Mouse (Mus musculus) myocyte (in vitro differentiated cells): Measurements from ENCODE around the gene St3gal6. TPM values are rescaled to one million over a fixed set of nuclear protein-coding genes. Genes with fewer than 3 reads are reported as not detected.

Source experiments
- H3K27me3 ChIP-seq: one replicate; pipeline ENCODE4 v1.6.1; 2011; ENCODE audit not compliant: control insufficient read depth, insufficient read depth, insufficient read length
- H3K36me3 ChIP-seq: one replicate; pipeline ENCODE4 v1.6.1; 2011; ENCODE audit not compliant: control insufficient read depth, insufficient read depth
- H3K4me2 ChIP-seq: one replicate; pipeline ENCODE4 v1.6.1; 2011; ENCODE audit warnings: low read depth, control low read depth
- H3K4me3 ChIP-seq: one replicate; pipeline ENCODE4 v1.5.1; 2011; ENCODE audit warnings: mild to moderate bottlenecking, control low read depth, moderate library complexity
- H3K79me2 ChIP-seq: one replicate; pipeline ENCODE4 v1.6.1; 2011; ENCODE audit not compliant: control insufficient read depth, insufficient read depth
- H3ac ChIP-seq: one replicate; pipeline ENCODE4 v1.6.1; 2011; ENCODE audit not compliant: control insufficient read depth, insufficient read length
- CEBPB ChIP-seq: IDR thresholded peaks from 2 replicates; pipeline ENCODE4 v1.6.1; 2011; ENCODE audit warnings: mild to moderate bottlenecking, moderate library complexity; ENCODE audit not compliant: poor library complexity, insufficient read depth, severe bottlenecking
- E2F4 ChIP-seq: IDR thresholded peaks from one replicate; pipeline ENCODE4 v1.6.1; 2011; ENCODE audit warnings: mild to moderate bottlenecking, control low read depth, moderate library complexity; ENCODE audit not compliant: insufficient read depth
- MAX ChIP-seq: IDR thresholded peaks from one replicate; pipeline ENCODE4 v1.6.1; 2011; ENCODE audit warnings: low read depth, mild to moderate bottlenecking, control low read depth
- MYOD1 ChIP-seq, 3 experiments: IDR thresholded peaks; one replicate each; pipeline ENCODE4 v1.6.1; 2011; ENCODE audit warnings: control low read depth in 2 of 3, low read depth in 2 of 3, mild to moderate bottlenecking in 2 of 3, moderate library complexity in 1 of 3; ENCODE audit not compliant: insufficient read length in 2 of 3, control insufficient read depth in 1 of 3
- MYOG ChIP-seq, 3 experiments: IDR thresholded peaks; one replicate each; pipeline ENCODE4 v1.6.1; 2011; ENCODE audit warnings: control low read depth in 2 of 3, low read depth in 2 of 3, mild to moderate bottlenecking in 2 of 3; ENCODE audit not compliant: insufficient read length in 2 of 3, control insufficient read depth in 1 of 3, insufficient read depth in 1 of 3
- POLR2A ChIP-seq: IDR thresholded peaks from one replicate; pipeline ENCODE4 v1.6.1; 2011; ENCODE audit warnings: low read depth, mild to moderate bottlenecking, control low read depth, moderate library complexity; ENCODE audit not compliant: insufficient read length
- POLR2AphosphoS2 ChIP-seq: IDR thresholded peaks from one replicate; pipeline ENCODE4 v1.6.1; 2011; ENCODE audit warnings: low read depth, control low read depth; ENCODE audit not compliant: insufficient read length
- REST ChIP-seq: IDR thresholded peaks from one replicate; pipeline ENCODE4 v1.6.1; 2011; ENCODE audit warnings: mild to moderate bottlenecking, control low read depth, moderate library complexity; ENCODE audit not compliant: insufficient read depth, insufficient read length
- SRF ChIP-seq: IDR thresholded peaks from one replicate; pipeline ENCODE4 v1.6.1; 2011; ENCODE audit warnings: low read depth; ENCODE audit not compliant: control insufficient read depth, insufficient read length
- TCF12 ChIP-seq: IDR thresholded peaks from one replicate; pipeline ENCODE4 v1.6.1; 2011; ENCODE audit warnings: mild to moderate bottlenecking, control low read depth; ENCODE audit not compliant: poor library complexity, insufficient read depth, severe bottlenecking
- TCF3 ChIP-seq: IDR thresholded peaks from one replicate; pipeline ENCODE4 v1.6.1; 2011; ENCODE audit warnings: low read depth, control low read depth; ENCODE audit not compliant: insufficient read length
- USF1 ChIP-seq: IDR thresholded peaks from one replicate; pipeline ENCODE4 v1.6.1; 2011; ENCODE audit warnings: low read depth, mild to moderate bottlenecking, control low read depth, moderate library complexity
- polyA plus RNA-seq: library from polyadenylated mRNA; unstranded; fragments of >200 nt; fragmentation: generic; extraction: Trizol; gene quantifications from one replicate; pipeline ENCODE4 v1.2.1, GENCODE M21; 2012; ENCODE audit warnings: missing spikeins

St3gal6 gene
- polyA plus RNA-seq, 1 experiment, result 0.18 TPM

DNA sequence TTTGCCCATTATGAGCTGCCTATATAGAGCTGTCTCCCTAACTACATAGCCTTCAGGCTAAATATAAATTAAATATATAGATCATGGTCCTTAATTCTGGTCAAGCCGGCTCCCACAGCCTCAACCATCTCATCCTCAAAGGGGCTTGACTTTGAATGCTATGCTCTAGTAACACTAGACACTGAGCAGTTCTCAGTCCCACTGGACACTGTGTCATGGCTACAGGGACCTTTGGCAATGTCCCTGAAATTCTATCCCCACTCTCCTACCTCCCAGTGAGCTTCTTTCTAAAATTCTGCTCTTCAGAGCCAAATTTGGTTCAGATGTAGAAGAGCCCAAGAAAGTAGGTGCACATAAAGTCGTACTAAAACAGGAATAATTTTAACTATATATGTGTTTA, 7.9 kb downstream of the St3gal6 start:
- H3K79me2 ChIP-seq, result no peaks in the 10 kb centered on the region
- H3ac ChIP-seq, result no peak overlapping the region
- no peak for TF ChIP-seq MAX
- no peak for TF ChIP-seq MYOD1 (IDR thresholded peaks at IDR 0.05; ENCODE audit: control insufficient read depth in 1 of 3, insufficient read length in 2 of 3, low read depth in 2 of 3)
- TF ChIP-seq MYOG (IDR thresholded peaks at IDR 0.05; ENCODE audit: control insufficient read depth in 1 of 3, insufficient read depth in 1 of 3, insufficient read length in 2 of 3, low read depth in 2 of 3), result no peak
- no peak for TF ChIP-seq SRF
- TF ChIP-seq CEBPB, result no peak
- no peak for TF ChIP-seq USF1
- no peak for TF ChIP-seq TCF3
- no peak for TF ChIP-seq POLR2AphosphoS2
- H3K36me3 ChIP-seq, result no peaks in the 10 kb centered on the region
- H3K4me3 ChIP-seq, result no peak overlapping the region
- no peaks in the 10 kb centered on the region for H3K27me3 ChIP-seq
- H3K4me2 ChIP-seq, result no peak overlapping the region

- Histone ChIP-seq H3K4me3 (no peak overlapping the region), H3ac (no peak overlapping the region), H3K36me3 (no peaks in the 10 kb centered on the region), H3K79me2 (no peaks in the 10 kb centered on the region), H3K27me3 (no peaks in the 10 kb centered on the region), H3K4me2 (no peak overlapping the region)
- TF ChIP-seq USF1, result no peak
- no peak for TF ChIP-seq TCF3
- no peak for TF ChIP-seq MYOD1 (IDR thresholded peaks at IDR 0.05; ENCODE audit: control insufficient read depth in 1 of 3, insufficient read length in 2 of 3, low read depth in 2 of 3)
- TF ChIP-seq POLR2AphosphoS2, result no peak
- TF ChIP-seq E2F4, result no peak
- no peak for TF ChIP-seq POLR2A
- TF ChIP-seq TCF12, result no peak
- TF ChIP-seq CEBPB, result no peak
- no peak for TF ChIP-seq MYOG (IDR thresholded peaks at IDR 0.05; ENCODE audit: control insufficient read depth in 1 of 3, insufficient read depth in 1 of 3, insufficient read length in 2 of 3, low read depth in 2 of 3)
- TF ChIP-seq MAX, result no peak
- no peak for TF ChIP-seq REST
- no peak for TF ChIP-seq SRF
Observed at GRCm38 (mm10) chr16:58514565-58514964, 9.5 kb downstream of the St3gal6 start.

GRCm38 (mm10) chr16:58513755-58514154, 10.3 kb downstream of the St3gal6 start:
- H3K4me2 ChIP-seq, result no peak overlapping the region
- H3K79me2 ChIP-seq, result no peaks in the 10 kb centered on the region
- no peak overlapping the region for H3K4me3 ChIP-seq
- TF ChIP-seq POLR2A, result no peak
- no peak for TF ChIP-seq MYOG (IDR thresholded peaks at IDR 0.05; ENCODE audit: control insufficient read depth in 1 of 3, insufficient read depth in 1 of 3, insufficient read length in 2 of 3, low read depth in 2 of 3)
- TF ChIP-seq USF1, result no peak
- TF ChIP-seq CEBPB, result no peak
- no peak for TF ChIP-seq E2F4
- TF ChIP-seq POLR2AphosphoS2, result no peak
- TF ChIP-seq SRF, result no peak
- TF ChIP-seq TCF12, result no peak
- no peak for TF ChIP-seq MAX
- TF ChIP-seq MYOD1 (IDR thresholded peaks at IDR 0.05; ENCODE audit: control insufficient read depth in 1 of 3, insufficient read length in 2 of 3, low read depth in 2 of 3), result no peak
- no peak for TF ChIP-seq TCF3
- TF ChIP-seq REST, result no peak
- no peak overlapping the region for H3ac ChIP-seq
- no peaks in the 10 kb centered on the region for H3K36me3 ChIP-seq
- H3K27me3 ChIP-seq, result no peaks in the 10 kb centered on the region

GRCm38 (mm10) chr16:58512887-58513286, 11.2 kb downstream of the St3gal6 start:
- no peak overlapping the region for H3K4me3 ChIP-seq
- no peaks in the 10 kb centered on the region for H3K79me2 ChIP-seq
- no peaks in the 10 kb centered on the region for H3K27me3 ChIP-seq
- no peaks in the 10 kb centered on the region for H3K36me3 ChIP-seq
- no peak for TF ChIP-seq SRF
- TF ChIP-seq MYOG (IDR thresholded peaks at IDR 0.05; ENCODE audit: control insufficient read depth in 1 of 3, insufficient read depth in 1 of 3, insufficient read length in 2 of 3, low read depth in 2 of 3), result no peak
- no peak for TF ChIP-seq POLR2AphosphoS2
- TF ChIP-seq REST, result no peak
- no peak for TF ChIP-seq USF1
- no peak for TF ChIP-seq MYOD1 (IDR thresholded peaks at IDR 0.05; ENCODE audit: control insufficient read depth in 1 of 3, insufficient read length in 2 of 3, low read depth in 2 of 3)
- no peak for TF ChIP-seq E2F4
- no peak for TF ChIP-seq MAX
- no peak for TF ChIP-seq POLR2A
- no peak for TF ChIP-seq TCF3
- no peak for TF ChIP-seq CEBPB
- no peak for TF ChIP-seq TCF12
- no peak overlapping the region for H3K4me2 ChIP-seq
- H3ac ChIP-seq, result no peak overlapping the region
